Mouse (Mus musculus) embryonic facial prominence, embryonic 11.5 days (tissue): Measurements from ENCODE around the gene Myg1. TPM values are rescaled to one million over a fixed set of nuclear protein-coding genes. Genes with fewer than 3 reads are reported as not detected.

Source experiments
- ATAC-seq: fragments of 200-750 bp; cut with Nextera tagmentation; replicated peaks from 2 replicates; pipeline ENCODE4 v1.8.0; 2017; ENCODE audit warnings: low read depth; ENCODE audit not compliant: insufficient number of reproducible peaks, low FRiP score, low TSS enrichment
- DNase-seq: peaks from one replicate; pipeline ENCODE4 v3.0.0-alpha.2; 2015; ENCODE audit warnings: low spot score
- H3K27ac ChIP-seq: fragments of 300-500 bp; sonication (generic); replicated peaks from 2 replicates; pipeline ENCODE4 v1.5.1; 2014; ENCODE audit warnings: mild to moderate bottlenecking, low read depth, low read length, control low read depth
- H3K27me3 ChIP-seq: fragments of 300-500 bp; sonication (generic); 2 replicates; pipeline ENCODE4 v1.6.1; 2014; ENCODE audit warnings: mild to moderate bottlenecking, low read length, moderate library complexity, mixed read lengths; ENCODE audit not compliant: control insufficient read depth, insufficient read depth
- H3K36me3 ChIP-seq: fragments of 300-500 bp; sonication (generic); replicated peaks from 2 replicates; pipeline ENCODE4 v1.6.1; 2014; ENCODE audit warnings: low read depth, mild to moderate bottlenecking, low read length, moderate library complexity, mixed read lengths; ENCODE audit not compliant: control insufficient read depth, insufficient read depth
- H3K4me1 ChIP-seq: fragments of 300-500 bp; sonication (generic); 2 replicates; pipeline ENCODE4 v1.6.1; 2014; ENCODE audit warnings: low read length, mixed read lengths; ENCODE audit not compliant: control insufficient read depth, insufficient read depth
- H3K4me2 ChIP-seq: fragments of 300-500 bp; sonication (generic); 2 replicates; pipeline ENCODE4 v1.6.1; 2014; ENCODE audit warnings: low read depth, mild to moderate bottlenecking, control low read depth, low read length, moderate library complexity
- H3K4me3 ChIP-seq: fragments of 300-500 bp; sonication (generic); 2 replicates; pipeline ENCODE4 v1.5.1; 2014; ENCODE audit warnings: low read depth, low read length, control low read depth
- H3K9ac ChIP-seq: fragments of 300-500 bp; sonication (generic); replicated peaks from 2 replicates; pipeline ENCODE4 v1.6.1; 2014; ENCODE audit warnings: mild to moderate bottlenecking, control low read depth, low read length
- H3K9me3 ChIP-seq: fragments of 300-500 bp; sonication (generic); replicated peaks from 2 replicates; pipeline ENCODE4 v1.6.1; 2016; ENCODE audit warnings: mild to moderate bottlenecking, low read length, inconsistent platforms, mixed read lengths; ENCODE audit not compliant: control insufficient read depth
- WGBS: fragments of 180-500 bp; shearing (Covaris S2); extraction: QIAGEN DNeasy Blood & Tissue Kit; methylation state at CpG from one replicate; pipeline ENCODE4 v1.1.7; 2014; 5-methylcytosine and 5-hydroxymethylcytosine counted together
- polyA plus RNA-seq: library from polyadenylated mRNA; unstranded; fragments of >200 nt; fragmentation: Nextera tagmentation; extraction: Ambion mirVana; gene quantifications from 2 replicates; pipeline ENCODE4 v1.2.1, GENCODE M21; 2014

Myg1 gene
- polyA plus RNA-seq, 1 experiment from 2014 or later: 101 TPM

- DNase-seq (peak; percentile 62), ATAC-seq (no peak)
- Histone ChIP-seq H3K9me3 (no peaks in the 10 kb centered on the region), H3K9ac (peak overlapping the region; percentile 32), H3K27me3 (peaks cover 10% of the 10 kb centered on the region; the same call in 1 of the 2 replicates), H3K4me3 (peak overlapping the region; percentile 8; the same call in 1 of the 2 replicates), H3K36me3 (no peaks in the 10 kb centered on the region), H3K27ac (0 out of 2 replicates have a peak overlapping the region, but pooled peaks have one; percentile 2), H3K4me2 (peak overlapping the region; percentile 38), H3K4me1 (peaks cover 18% of the 10 kb centered on the region)
- 5% methylated on average over 25 of the region's 25 CpGs for WGBS
Measured at GRCm38 (mm10) chr15:102358126-102358525, 26.6 kb downstream of the Myg1 start.

- H3K27ac ChIP-seq: no peak overlapping the region
- H3K4me1 ChIP-seq: peaks cover 18% of the 10 kb centered on the region
- no peak overlapping the region; the same call in 1 of the 2 replicates for H3K4me2 ChIP-seq
- H3K4me3 ChIP-seq: no peak overlapping the region
- H3K36me3 ChIP-seq: no peaks in the 10 kb centered on the region
- peaks cover 10% of the 10 kb centered on the region; the same call in 1 of the 2 replicates for H3K27me3 ChIP-seq
- DNase-seq (no peak), ATAC-seq (no peak)
- no peaks in the 10 kb centered on the region for H3K9me3 ChIP-seq
- WGBS: 25% methylated on average over 5 of the region's 5 CpGs
- no peak overlapping the region for H3K9ac ChIP-seq
Measured at GRCm38 (mm10) chr15:102358834-102359233, 27.3 kb downstream of the Myg1 start.

- Histone ChIP-seq H3K36me3 (no peaks in the 10 kb centered on the region), H3K4me1 (peaks cover 15% of the 10 kb centered on the region), H3K4me2 (peak overlapping the region; percentile 26), H3K9ac (peak overlapping the region; percentile 40), H3K27me3 (peaks cover 10% of the 10 kb centered on the region; the same call in 1 of the 2 replicates), H3K4me3 (no peak overlapping the region), H3K9me3 (no peaks in the 10 kb centered on the region), H3K27ac (no peak overlapping the region)
- ATAC-seq (peak; percentile 25; the same call in 1 of the 2 replicates), DNase-seq (peak; percentile 34)
- 10% methylated on average over 14 of the region's 14 CpGs for WGBS
Measured at GRCm38 (mm10) chr15:102362648-102363047, 31.1 kb downstream of the Myg1 start.

- 100% methylated on average over 1 of the region's 1 CpGs for WGBS
Measured at GRCm38 (mm10) chr15:102364678-102365077, 33.2 kb downstream of the Myg1 start.

GRCm38 (mm10) chr15:102366238-102366637 is 34.7 kb downstream of the Myg1 start:
- H3K9ac ChIP-seq: peak overlapping the region; percentile 53
- H3K27ac ChIP-seq: no peak overlapping the region
- peak overlapping the region; percentile 22 for H3K4me3 ChIP-seq

More at GRCm38 (mm10) chr15:102364678-102365077, 33.2 kb downstream of the Myg1 start:
- DNase-seq (no peak), ATAC-seq (no peak)
- no peaks in the 10 kb centered on the region for H3K36me3 ChIP-seq
- no peak overlapping the region for H3K4me3 ChIP-seq
- no peak overlapping the region for H3K4me2 ChIP-seq
- no peak overlapping the region for H3K27ac ChIP-seq
- no peaks in the 10 kb centered on the region; the same call in 1 of the 2 replicates for H3K27me3 ChIP-seq
- H3K9ac ChIP-seq: no peak overlapping the region
- no peaks in the 10 kb centered on the region for H3K9me3 ChIP-seq
- peaks cover 6% of the 10 kb centered on the region for H3K4me1 ChIP-seq

GRCm38 (mm10) chr15:102366733-102367344 is 35.3 kb downstream of the Myg1 start, which contains the start of gene Sp7:
Gene Sp7, minus strand, starts transcription at chr15:102367182.
- ATAC-seq (no peak), DNase-seq (peak; percentile 50)
- Histone ChIP-seq H3K27me3 (no peaks in the 10 kb centered on the region; the same call in 1 of the 2 replicates), H3K4me1 (peaks cover 15% of the 10 kb centered on the region), H3K4me2 (peak within 1 kb of the TSS; percentile 48), H3K36me3 (no peaks in the 10 kb centered on the region), H3K9ac (peak within 1 kb of the TSS; percentile 53), H3K27ac (no peak within 1 kb of the TSS), H3K4me3 (peak within 1 kb of the TSS; percentile 22), H3K9me3 (no peaks in the 10 kb centered on the region)
- 8% methylated on average over 15 of the region's 15 CpGs for WGBS

More at GRCm38 (mm10) chr15:102366238-102366637, 34.7 kb downstream of the Myg1 start:
- ATAC-seq: no peak
- WGBS: 2% methylated on average over 7 of the region's 7 CpGs
- H3K27me3 ChIP-seq: no peaks in the 10 kb centered on the region; the same call in 1 of the 2 replicates
- no peaks in the 10 kb centered on the region for H3K9me3 ChIP-seq
- H3K4me1 ChIP-seq: peaks cover 15% of the 10 kb centered on the region
- no peak for DNase-seq
- no peaks in the 10 kb centered on the region for H3K36me3 ChIP-seq
- peak overlapping the region; percentile 48 for H3K4me2 ChIP-seq

- H3K4me3 ChIP-seq: no peak overlapping the region
- H3K27me3 ChIP-seq: no peaks in the 10 kb centered on the region; the same call in 1 of the 2 replicates
- no peaks in the 10 kb centered on the region for H3K9me3 ChIP-seq
- 9% methylated on average over 13 of the region's 13 CpGs for WGBS
- H3K9ac ChIP-seq: peak overlapping the region; percentile 39; the same call in 1 of the 2 replicates
- H3K36me3 ChIP-seq: no peaks in the 10 kb centered on the region
- peak overlapping the region; percentile 62; the same call in 1 of the 2 replicates for H3K27ac ChIP-seq
- ATAC-seq (no peak), DNase-seq (no peak)
- H3K4me2 ChIP-seq: no peak overlapping the region
- H3K4me1 ChIP-seq: peaks cover 11% of the 10 kb centered on the region
Measured at GRCm38 (mm10) chr15:102369972-102370371, 38.5 kb downstream of the Myg1 start.

- Histone ChIP-seq H3K9me3 (no peaks in the 10 kb centered on the region), H3K27me3 (no peaks in the 10 kb centered on the region; the same call in 1 of the 2 replicates), H3K4me2 (peak overlapping the region; percentile 38), H3K36me3 (no peaks in the 10 kb centered on the region), H3K9ac (peak overlapping the region; percentile 39), H3K4me1 (peaks cover 11% of the 10 kb centered on the region; the same call in 1 of the 2 replicates), H3K27ac (peak overlapping the region; percentile 62), H3K4me3 (peak overlapping the region; percentile 6; the same call in 1 of the 2 replicates)
- DNase-seq (peak; percentile 74), ATAC-seq (peak; percentile 59; the same call in 1 of the 2 replicates)
- 2% methylated on average over 10 of the region's 10 CpGs for WGBS
Measured at GRCm38 (mm10) chr15:102370727-102371126, 39.2 kb downstream of the Myg1 start.
